Mouse (Mus musculus): ENCODE data around the gene Knstrn. TPM values are rescaled to one million over a fixed set of nuclear protein-coding genes. Genes with fewer than 3 reads are reported as not detected.

Knstrn gene
- total and polyA plus RNA-seq, 3 experiments = 65.7 to 98.1 (median 86.4) TPM

DNA sequence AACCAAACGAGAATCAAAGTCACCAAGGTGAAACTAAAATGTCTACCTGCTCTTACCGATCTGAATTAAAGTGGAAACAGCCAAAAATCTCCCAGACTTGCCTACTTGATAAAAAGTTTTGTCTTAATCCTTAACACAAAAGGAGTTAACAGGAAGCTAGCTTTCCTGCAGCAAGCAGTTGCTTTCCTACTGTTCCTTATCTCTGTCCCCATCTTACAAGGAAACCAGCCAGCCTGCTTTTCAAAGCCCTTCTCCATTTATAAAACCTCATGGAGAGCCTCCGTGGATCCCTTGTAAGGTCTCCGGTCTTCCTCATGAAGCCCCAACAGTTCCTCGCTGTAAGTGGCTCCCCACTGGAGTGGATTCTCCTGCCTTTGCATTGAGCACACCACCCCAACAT is 24.5 kb downstream of the Knstrn start:
- TF ChIP-seq POLR2AphosphoS5 (IDR thresholded peaks at IDR 0.05; ENCODE audit: insufficient replicate concordance, low read depth, low read length) (no peak), GATA1 (IDR thresholded peaks at IDR 0.05; ENCODE audit: borderline replicate concordance, low read length) (no peak), GATA2 (IDR thresholded peaks at IDR 0.05; ENCODE audit: borderline replicate concordance, low read depth, low read length) (no peak), TAL1 (conservative IDR thresholded peaks at IDR 0.05; ENCODE audit: low read depth, low read length) (no peak), CTCF (IDR thresholded peaks at IDR 0.05; ENCODE audit: low read depth, low read length) (no peak)
- peaks cover 15% of the 10 kb centered on the region for H3K4me1 ChIP-seq (ENCODE audit: insufficient read depth, low read depth, low read length)
- 0 out of 2 replicates have a peak, but pooled peaks cover under 1% of the 10 kb centered on the region for H3K27me3 ChIP-seq (ENCODE audit: insufficient read depth, low read length)
- DNase-seq (ENCODE audit: low spot score) (no peak), ATAC-seq (ENCODE audit: extremely low read depth, insufficient number of reproducible peaks, low FRiP score, poor library complexity, severe bottlenecking) (no peak)
- no peaks in the 10 kb centered on the region for H3K9me3 ChIP-seq (replicated peaks)
- H3K36me3 ChIP-seq (replicated peaks) = peaks cover 35% of the 10 kb centered on the region
- no peak overlapping the region for H3K4me3 ChIP-seq (ENCODE audit: low read depth, low read length)

GRCm38 (mm10) chr2:118841186-118841585 is 27.4 kb downstream of the Knstrn start:
- ATAC-seq (ENCODE audit: extremely low read depth, insufficient number of reproducible peaks, low FRiP score, poor library complexity, severe bottlenecking) = no peak

DNA sequence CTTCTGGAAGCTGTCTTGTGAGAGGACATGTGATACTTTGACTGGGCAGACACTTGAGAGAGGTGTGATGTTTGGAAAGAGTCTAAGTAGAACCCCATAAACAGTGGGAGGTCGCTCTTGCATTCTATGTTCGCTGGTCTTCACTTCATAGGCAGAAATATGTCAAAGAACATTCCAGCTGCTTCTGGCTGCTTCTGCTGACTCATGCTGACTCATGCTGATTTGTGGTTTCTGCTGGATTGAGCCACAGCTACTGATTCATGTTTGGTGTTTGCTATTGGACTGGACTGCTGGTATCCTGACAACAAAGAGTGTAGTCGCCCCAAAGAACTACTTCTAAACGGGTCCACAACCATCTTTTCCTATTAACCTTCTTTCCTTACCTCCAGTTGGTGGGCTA is 28.0 kb downstream of the Knstrn start:
- ATAC-seq (ENCODE audit: extremely low read depth, insufficient number of reproducible peaks, low FRiP score, poor library complexity, severe bottlenecking) = no peak
- peaks cover 3% of the 10 kb centered on the region for H3K36me3 ChIP-seq (replicated peaks)
- no peaks in the 10 kb centered on the region for H3K9me3 ChIP-seq (replicated peaks)
- H3K4me3 ChIP-seq (ENCODE audit: low read depth, low read length) = no peak overlapping the region
- TF ChIP-seq GATA2 (IDR thresholded peaks at IDR 0.05; ENCODE audit: borderline replicate concordance, low read depth, low read length) (no peak), POLR2AphosphoS5 (IDR thresholded peaks at IDR 0.05; ENCODE audit: insufficient replicate concordance, low read depth, low read length) (no peak), CTCF (IDR thresholded peaks at IDR 0.05; ENCODE audit: low read depth, low read length) (no peak), TAL1 (conservative IDR thresholded peaks at IDR 0.05; ENCODE audit: low read depth, low read length) (no peak), GATA1 (IDR thresholded peaks at IDR 0.05; ENCODE audit: borderline replicate concordance, low read length) (no peak)
- peaks cover 20% of the 10 kb centered on the region for H3K4me1 ChIP-seq (ENCODE audit: insufficient read depth, low read depth, low read length)
- H3K27me3 ChIP-seq (ENCODE audit: insufficient read depth, low read length) = peaks cover 10% of the 10 kb centered on the region; the same call in 1 of the 2 replicates
- no peak for DNase-seq (ENCODE audit: low spot score)

More at GRCm38 (mm10) chr2:118841186-118841585, 27.4 kb downstream of the Knstrn start:
- H3K4me1 ChIP-seq (ENCODE audit: insufficient read depth, low read depth, low read length) = peaks cover 18% of the 10 kb centered on the region
- no peak overlapping the region for H3K4me3 ChIP-seq (ENCODE audit: low read depth, low read length)
- TF ChIP-seq GATA1 (IDR thresholded peaks at IDR 0.05; ENCODE audit: borderline replicate concordance, low read length) = no peak
- TF ChIP-seq GATA2 (IDR thresholded peaks at IDR 0.05; ENCODE audit: borderline replicate concordance, low read depth, low read length) = no peak
- TF ChIP-seq CTCF (IDR thresholded peaks at IDR 0.05; ENCODE audit: low read depth, low read length) = no peak
- TF ChIP-seq TAL1 (conservative IDR thresholded peaks at IDR 0.05; ENCODE audit: low read depth, low read length) = no peak
- TF ChIP-seq POLR2AphosphoS5 (IDR thresholded peaks at IDR 0.05; ENCODE audit: insufficient replicate concordance, low read depth, low read length) = no peak
- no peak for DNase-seq (ENCODE audit: low spot score)
- no peaks in the 10 kb centered on the region for H3K9me3 ChIP-seq (replicated peaks)
- peaks cover 6% of the 10 kb centered on the region for H3K36me3 ChIP-seq (replicated peaks)
- H3K27me3 ChIP-seq (ENCODE audit: insufficient read depth, low read length) = peaks cover 8% of the 10 kb centered on the region; the same call in 1 of the 2 replicates

GRCm38 (mm10) chr2:118844427-118844826 is 30.6 kb downstream of the Knstrn start:
- Histone ChIP-seq H3K4me1 (ENCODE audit: insufficient read depth, low read depth, low read length) (peaks cover 16% of the 10 kb centered on the region), H3K4me3 (ENCODE audit: low read depth, low read length) (no peak overlapping the region), H3K36me3 (replicated peaks) (no peaks in the 10 kb centered on the region), H3K9me3 (replicated peaks) (no peaks in the 10 kb centered on the region), H3K27me3 (ENCODE audit: insufficient read depth, low read length) (peaks cover 31% of the 10 kb centered on the region)
- DNase-seq (ENCODE audit: low spot score) = no peak
- no peak for ATAC-seq (ENCODE audit: extremely low read depth, insufficient number of reproducible peaks, low FRiP score, poor library complexity, severe bottlenecking)
- no peak for TF ChIP-seq POLR2AphosphoS5 (IDR thresholded peaks at IDR 0.05; ENCODE audit: insufficient replicate concordance, low read depth, low read length)
- TF ChIP-seq GATA2 (IDR thresholded peaks at IDR 0.05; ENCODE audit: borderline replicate concordance, low read depth, low read length) = no peak
- TF ChIP-seq TAL1 (conservative IDR thresholded peaks at IDR 0.05; ENCODE audit: low read depth, low read length) = no peak
- TF ChIP-seq GATA1 (IDR thresholded peaks at IDR 0.05; ENCODE audit: borderline replicate concordance, low read length) = no peak
- no peak for TF ChIP-seq CTCF (IDR thresholded peaks at IDR 0.05; ENCODE audit: low read depth, low read length)

DNA sequence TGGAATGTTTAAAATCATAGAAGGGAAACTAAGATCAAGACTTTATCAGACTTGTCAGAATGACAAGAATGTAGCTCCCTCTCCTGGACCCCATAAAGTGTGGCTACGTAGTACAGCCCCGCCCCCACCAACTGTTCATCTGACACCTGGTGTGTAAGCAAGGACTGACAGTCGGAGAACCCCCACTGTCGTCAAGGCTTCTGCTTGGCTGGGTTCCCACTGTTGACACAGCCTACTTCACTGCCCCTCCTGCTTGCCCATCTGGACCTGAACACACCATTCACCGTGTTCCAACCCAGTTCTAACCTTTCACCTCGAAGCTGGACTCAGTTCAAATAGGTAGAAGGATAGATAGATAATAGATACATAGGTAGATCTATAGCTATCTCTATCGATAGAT is 32.4 kb downstream of the Knstrn start:
- peaks cover 14% of the 10 kb centered on the region for H3K4me1 ChIP-seq (ENCODE audit: insufficient read depth, low read depth, low read length)
- ATAC-seq (ENCODE audit: extremely low read depth, insufficient number of reproducible peaks, low FRiP score, poor library complexity, severe bottlenecking) (no peak), DNase-seq (ENCODE audit: low spot score) (no peak)
- no peaks in the 10 kb centered on the region for H3K9me3 ChIP-seq (replicated peaks)
- H3K4me3 ChIP-seq (ENCODE audit: low read depth, low read length) = no peak overlapping the region
- no peak for TF ChIP-seq CTCF (IDR thresholded peaks at IDR 0.05; ENCODE audit: low read depth, low read length)
- no peaks in the 10 kb centered on the region for H3K36me3 ChIP-seq (replicated peaks)
- H3K27me3 ChIP-seq (ENCODE audit: insufficient read depth, low read length) = peaks cover 37% of the 10 kb centered on the region

GRCm38 (mm10) chr2:118851756-118852155 is 38.0 kb downstream of the Knstrn start:
- Histone ChIP-seq H3K4me3 (ENCODE audit: low read depth, low read length) (no peak overlapping the region), H3K9me3 (replicated peaks) (no peaks in the 10 kb centered on the region), H3K27me3 (ENCODE audit: insufficient read depth, low read length) (peaks cover 35% of the 10 kb centered on the region), H3K36me3 (replicated peaks) (no peaks in the 10 kb centered on the region), H3K4me1 (ENCODE audit: insufficient read depth, low read depth, low read length) (no peaks in the 10 kb centered on the region; the same call in 1 of the 2 replicates)
- no peak for DNase-seq (ENCODE audit: low spot score)
- ATAC-seq (ENCODE audit: extremely low read depth, insufficient number of reproducible peaks, low FRiP score, poor library complexity, severe bottlenecking) = no peak
- TF ChIP-seq GATA1 (IDR thresholded peaks at IDR 0.05; ENCODE audit: borderline replicate concordance, low read length) (no peak), POLR2AphosphoS5 (IDR thresholded peaks at IDR 0.05; ENCODE audit: insufficient replicate concordance, low read depth, low read length) (no peak), TAL1 (conservative IDR thresholded peaks at IDR 0.05; ENCODE audit: low read depth, low read length) (no peak), CTCF (IDR thresholded peaks at IDR 0.05; ENCODE audit: low read depth, low read length) (no peak), GATA2 (IDR thresholded peaks at IDR 0.05; ENCODE audit: borderline replicate concordance, low read depth, low read length) (no peak)

Measured in G1E (cell line).